Mouse (Mus musculus) liver, postnatal 0 days (tissue): ENCODE results near the gene Sipa1l2.

Source experiments
- CTCF ChIP-seq: sonication (generic); IDR thresholded peaks from 2 replicates; pipeline ENCODE4 v1.5.1; 2016; ENCODE audit warnings: antibody characterized with exemption, low read depth
- EP300 ChIP-seq: IDR thresholded peaks from 2 replicates; pipeline ENCODE4 v1.6.1; 2016; ENCODE audit warnings: antibody characterized with exemption, low read depth, mild to moderate bottlenecking

DNA sequence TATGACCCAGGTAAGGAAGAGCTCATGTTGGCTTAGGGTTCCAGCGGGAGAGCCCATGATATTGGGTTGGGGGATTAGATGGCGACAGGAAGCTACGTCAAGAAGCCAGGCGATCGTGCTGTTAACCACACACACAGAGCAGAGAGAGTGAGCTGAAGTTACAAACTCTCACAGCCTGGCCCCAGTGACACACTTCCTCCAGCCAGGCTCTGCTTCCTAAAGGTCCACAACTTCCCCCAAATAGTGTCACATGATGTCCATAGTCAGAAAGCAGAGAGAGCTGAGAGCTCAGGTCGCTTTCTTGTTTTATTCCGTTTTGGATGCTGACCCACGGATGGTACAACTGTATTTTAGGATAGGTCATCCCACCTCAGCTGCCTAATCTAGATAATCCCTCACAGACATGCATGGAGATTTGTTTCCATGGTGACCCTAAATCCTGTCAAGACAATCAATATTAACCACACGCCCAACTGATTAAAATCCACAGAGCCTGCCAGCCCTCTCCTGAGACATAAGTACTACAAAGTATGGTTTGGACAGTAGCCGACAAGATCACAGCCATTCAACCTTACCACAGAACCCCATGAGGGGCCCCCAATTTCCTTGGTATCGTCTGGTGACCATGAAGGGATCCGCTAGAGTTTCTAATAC is 30.6 kb upstream of the Sipa1l2 start:
- TF ChIP-seq CTCF (no peak), EP300 (no peak)
